Comparison of ENCODE assay signal across 27 mouse cellular contexts in genomic region chr13:30685957-30686356, GRCm38 (mm10). TPM values are rescaled to one million over a fixed set of nuclear protein-coding genes. Genes with fewer than 3 reads are reported as not detected.
DNase-seq lines count a peak whose midpoint lies in the region; ATAC-seq lines count a peak whose summit lies in the region.
"Had no signal": no experiment of that assay in that cellular context is flagged by ENCODE, and none has a peak within 500 bp of the region (broad histone marks: within the 10 kb centered on the region; RNA-seq: fewer than 3 reads in every experiment).

No protein-coding gene starts in this region.

- H3K27ac ChIP-seq in heart, embryonic 16.5 days (ENCODE audit: low read length) = no peak overlapping the region
- H3K27ac ChIP-seq in midbrain, embryonic 11.5 days (ENCODE audit: low read depth, low read length) = no peak overlapping the region
- H3K27ac ChIP-seq in intestine, embryonic 15.5 days = no peak overlapping the region
- H3K27ac ChIP-seq: embryonic facial prominence, embryonic 15.5 days; heart, adult 2 months; heart, embryonic 13.5 days; hindbrain, embryonic 14.5 days; layer of hippocampus, adult 2 months; neural tube, embryonic 15.5 days had no signal

- 78% methylated on average over 2 of the region's 2 CpGs for WGBS in heart, embryonic 16.5 days
- WGBS in midbrain, embryonic 11.5 days = 67% methylated on average over 2 of the region's 2 CpGs
- 69% methylated on average over 2 of the region's 2 CpGs for WGBS in intestine, embryonic 15.5 days

- H3K4me2 ChIP-seq in heart, embryonic 16.5 days (ENCODE audit: low read depth, low read length) = no peak overlapping the region
- H3K4me2 ChIP-seq in midbrain, embryonic 11.5 days = no peak overlapping the region
- H3K4me2 ChIP-seq in intestine, embryonic 15.5 days (replicated peaks) = no peak overlapping the region
- H3K4me2 ChIP-seq: embryonic facial prominence, embryonic 15.5 days; heart, embryonic 13.5 days; hindbrain, embryonic 14.5 days; neural tube, embryonic 15.5 days had no signal

- ATAC-seq in heart, embryonic 16.5 days (replicated peaks; ENCODE audit: extremely low read depth, insufficient read depth, low FRiP score) = peak; percentile 62; the same call in 1 of the 2 replicates
- ATAC-seq in granulocyte monocyte progenitor cell, adult 5-6 weeks (replicated peaks; ENCODE audit: poor library complexity, severe bottlenecking) = peak; percentile 20; the same call in 1 of the 2 replicates
- ATAC-seq in midbrain, embryonic 11.5 days (ENCODE audit: low FRiP score) = no peak
- no peak for ATAC-seq in intestine, embryonic 15.5 days
- ATAC-seq: forebrain, embryonic 14.5 days; midbrain, embryonic 16.5 days; Patski had no signal

- H3K36me3 ChIP-seq in heart, embryonic 16.5 days (ENCODE audit: control insufficient read depth, insufficient read depth) = no peaks in the 10 kb centered on the region
- no peaks in the 10 kb centered on the region for H3K36me3 ChIP-seq in splenic B cell, adult 2 months (ENCODE audit: control insufficient read depth, insufficient read depth, low read length, poor library complexity, severe bottlenecking)
- H3K36me3 ChIP-seq in midbrain, embryonic 11.5 days (ENCODE audit: control insufficient read depth, insufficient read depth, low read length) = no peaks in the 10 kb centered on the region
- H3K36me3 ChIP-seq in intestine, embryonic 15.5 days = no peaks in the 10 kb centered on the region
- H3K36me3 ChIP-seq: embryonic facial prominence, embryonic 15.5 days; G1E; heart, embryonic 13.5 days; neural tube, embryonic 15.5 days had no signal

- H3K4me3 ChIP-seq in heart, embryonic 16.5 days (ENCODE audit: low read length) = no peak overlapping the region
- no peak overlapping the region for H3K4me3 ChIP-seq in midbrain, embryonic 11.5 days (ENCODE audit: low read depth, low read length)
- no peak overlapping the region for H3K4me3 ChIP-seq in intestine, embryonic 15.5 days (replicated peaks)
- H3K4me3 ChIP-seq: embryonic facial prominence, embryonic 15.5 days; heart, adult 2 months; heart, embryonic 13.5 days; layer of hippocampus, adult 2 months; neural tube, embryonic 15.5 days had no signal

- peaks cover 2% of the 10 kb centered on the region; the same call in 1 of the 2 replicates for H3K4me1 ChIP-seq in heart, embryonic 16.5 days (ENCODE audit: control insufficient read depth, insufficient read depth, low read length)
- H3K4me1 ChIP-seq in midbrain, embryonic 11.5 days (ENCODE audit: control insufficient read depth, insufficient read depth, low read length) = no peaks in the 10 kb centered on the region
- no peaks in the 10 kb centered on the region for H3K4me1 ChIP-seq in intestine, embryonic 15.5 days (replicated peaks)
- H3K4me1 ChIP-seq: embryonic facial prominence, embryonic 15.5 days; heart, embryonic 13.5 days; neural tube, embryonic 15.5 days had no signal

- no peaks in the 10 kb centered on the region for H3K27me3 ChIP-seq in heart, embryonic 16.5 days (ENCODE audit: control insufficient read depth, insufficient read depth, low read length)
- H3K27me3 ChIP-seq in splenic B cell, adult 2 months (ENCODE audit: control insufficient read depth, insufficient read depth, low read length, poor library complexity, severe bottlenecking) = no peaks in the 10 kb centered on the region
- H3K27me3 ChIP-seq in midbrain, embryonic 11.5 days (ENCODE audit: control insufficient read depth, insufficient read depth, low read length) = no peaks in the 10 kb centered on the region
- no peaks in the 10 kb centered on the region for H3K27me3 ChIP-seq in intestine, embryonic 15.5 days (replicated peaks)
- H3K27me3 ChIP-seq: embryonic facial prominence, embryonic 15.5 days; heart, embryonic 13.5 days; neural tube, embryonic 15.5 days; Patski had no signal

- no peak for DNase-seq in heart, postnatal 14 days
- DNase-seq in splenic B cell, adult 2 months (ENCODE audit: low read depth, low spot score) = peak; percentile 64
- peak; percentile 69 for DNase-seq in thymus, postnatal 25 days
- DNase-seq in midbrain, embryonic 11.5 days (ENCODE audit: low spot score, missing footprints) = no peak
- no peak for DNase-seq in adrenal gland, adult (ENCODE audit: inconsistent age in 2 of 2, low spot score in 1 of 2)
- DNase-seq: adrenal gland, postnatal 10 days; cerebellum, adult 8-10 months; cerebellum, postnatal 36 days; gastrocnemius, postnatal 25 days; heart, adult 2 months; heart, postnatal 36 days; kidney, adult 8-10 months; kidney, postnatal 14 days; lung, adult 18-20 months; lung, postnatal 14 days had no signal

- no peaks in the 10 kb centered on the region for H3K9me3 ChIP-seq in heart, embryonic 16.5 days (replicated peaks; ENCODE audit: control insufficient read depth, low read length)
- H3K9me3 ChIP-seq in midbrain, embryonic 11.5 days (ENCODE audit: control insufficient read depth, low read length) = no peaks in the 10 kb centered on the region
- H3K9me3 ChIP-seq in intestine, embryonic 15.5 days = no peaks in the 10 kb centered on the region
- H3K9me3 ChIP-seq: embryonic facial prominence, embryonic 15.5 days; G1E; heart, embryonic 13.5 days; neural tube, embryonic 15.5 days had no signal

- no peak overlapping the region for H3K9ac ChIP-seq in heart, embryonic 16.5 days (ENCODE audit: low read length)
- H3K9ac ChIP-seq in midbrain, embryonic 11.5 days (ENCODE audit: low read length) = no peak overlapping the region
- H3K9ac ChIP-seq in intestine, embryonic 15.5 days = no peak overlapping the region
- H3K9ac ChIP-seq: embryonic facial prominence, embryonic 15.5 days; heart, embryonic 13.5 days; hindbrain, embryonic 14.5 days; neural tube, embryonic 15.5 days had no signal

- intact Hi-C loops in heart, postnatal 14 days (cut with DNase I) = no loop called here

RNA-seq across cellular contexts. Expression of gene Dusp22, which starts 26.2 kb away (rescaled TPM):
- 17.9 and 18.7 TPM in 2 replicates for polyA plus RNA-seq in heart, embryonic 16.5 days (2015; fragmentation: Nextera tagmentation; extraction: Ambion mirVana)
- 10 to 100 TPM; 19.6 to 19.9 TPM for total RNA-seq in heart, postnatal 14 days (2021)
- 3.7 and 11.7 TPM in 2 replicates for total RNA-seq in granulocyte monocyte progenitor cell, adult 5-6 weeks (2014; fragmentation: Nextera tagmentation)
- total RNA-seq in granulocyte monocyte progenitor cell, adult 5-6 weeks (2017) = 0.73 and 1.6 TPM in 2 replicates
- 15.6 and 16.2 TPM in 2 replicates for polyA plus RNA-seq in midbrain, embryonic 11.5 days (2014; fragmentation: Nextera tagmentation; extraction: Ambion mirVana)
- polyA plus RNA-seq in intestine, embryonic 15.5 days (2015; fragmentation: Nextera tagmentation; extraction: Ambion mirVana) = 16.8 and 17.0 TPM in 2 replicates
- polyA plus RNA-seq: G1E had no signal

Comparison
In these comparisons a context has a peak if more than half of its experiments do, and no peak if none do; other contexts are left out.
1. ATAC-seq: peak in heart, embryonic 16.5 days (single experiment) and granulocyte monocyte progenitor cell, adult 5-6 weeks (single experiment); none in midbrain, embryonic 11.5 days (single experiment) and intestine, embryonic 15.5 days (single experiment).
2. DNase-seq: peak in splenic B cell, adult 2 months (single experiment) and thymus, postnatal 25 days (single experiment); none in heart, postnatal 14 days (0 of 2), midbrain, embryonic 11.5 days (single experiment) and adrenal gland, adult (0 of 2).